Mouse (Mus musculus): Measurements from ENCODE around the gene Fmo4.
"Not testable (repeated sequence)": the region's sequence is repeated elsewhere in the genome, so short reads cannot be mapped to it uniquely, and the experiment has no call there.

Fmo4 gene

GRCm38 (mm10) chr1:162792306-162793044, 21.3 kb downstream of the Fmo4 start:
- peak; percentile 84 for DNase-seq

- no peak for DNase-seq
These were observed 28.6 kb downstream of the Fmo4 start for GRCm38 (mm10) chr1:162785222-162785621.

GRCm38 (mm10) chr1:162783669-162784248, 30.0 kb downstream of the Fmo4 start:
- no peak for DNase-seq

- DNase-seq, result not testable (repeated sequence)
These were observed 32.7 kb downstream of the Fmo4 start for GRCm38 (mm10) chr1:162781035-162781434.

GRCm38 (mm10) chr1:162777943-162778538, 35.7 kb downstream of the Fmo4 start:
- DNase-seq, result no peak

- DNase-seq, result no peak
These were observed 40.1 kb downstream of the Fmo4 start for GRCm38 (mm10) chr1:162773661-162774060.

GRCm38 (mm10) chr1:162771617-162772360, 42.0 kb downstream of the Fmo4 start:
- no peak for DNase-seq

- DNase-seq, result no peak
These were observed 61.8 kb downstream of the Fmo4 start for GRCm38 (mm10) chr1:162752009-162752408.

- no peak for DNase-seq
These were observed 64.2 kb downstream of the Fmo4 start for GRCm38 (mm10) chr1:162749607-162750006.

- DNase-seq, result no peak
These were observed 65.0 kb downstream of the Fmo4 start for GRCm38 (mm10) chr1:162748761-162749160.

Data from kidney, adult 11 months (tissue).